Mouse (Mus musculus) layer of hippocampus, postnatal 36 days (tissue): Measurements from ENCODE around the gene Tcte2. TPM values are rescaled to one million over a fixed set of nuclear protein-coding genes. Genes with fewer than 3 reads are reported as not detected.

Source experiments
- DNase-seq, 2 experiments: peaks; one replicate each; pipeline ENCODE4 v3.0.0; 2022
- total RNA-seq, 2 experiments: library from RNA; stranded (reverse); gene quantifications; 2 replicates each; pipeline ENCODE4 v1.2.3; 2021

Tcte2 gene
- total RNA-seq, 2 experiments from 2014 or later, result 19.1 to 21.4 TPM

DNA sequence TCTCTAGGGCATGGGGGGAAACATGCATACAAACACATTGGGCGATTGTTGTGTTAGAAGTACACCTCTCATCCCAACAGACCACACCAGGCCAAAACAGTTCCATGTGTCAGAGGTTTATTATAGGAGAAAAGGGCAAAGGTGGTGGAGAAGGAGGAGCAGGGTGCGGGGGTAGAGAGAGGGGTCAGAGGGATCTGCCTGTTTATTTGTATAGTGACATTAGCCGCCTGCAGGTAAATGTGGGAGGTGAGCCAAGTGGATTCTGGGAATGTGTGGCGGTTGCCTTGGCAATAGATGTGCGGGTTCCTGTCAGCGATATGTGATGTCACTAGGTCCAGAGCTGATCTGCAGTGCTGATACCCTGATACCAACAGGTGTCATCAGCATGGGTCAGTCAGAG is 45.3 kb downstream of the Tcte2 start:
- no peak for DNase-seq

DNA sequence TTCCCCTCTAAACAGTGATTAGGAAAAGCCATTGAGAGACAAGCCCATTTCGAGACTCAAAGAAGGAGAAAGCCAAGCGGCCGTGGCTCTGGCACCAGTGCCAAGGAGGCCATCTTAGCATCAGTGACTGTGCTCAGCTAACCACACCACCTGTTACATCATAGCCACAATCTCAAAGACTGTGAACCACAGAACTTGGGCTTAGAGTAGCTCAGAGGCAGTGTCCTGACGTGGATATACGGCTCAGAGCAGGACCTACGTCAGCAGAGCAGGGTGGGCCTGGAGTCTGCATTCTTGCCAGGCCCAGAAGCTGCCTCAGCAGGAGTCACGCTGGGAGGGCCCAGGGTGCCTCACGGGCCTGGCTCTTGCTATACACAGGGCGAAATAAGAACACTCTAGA is 46.1 kb downstream of the Tcte2 start:
- no peak for DNase-seq

DNA sequence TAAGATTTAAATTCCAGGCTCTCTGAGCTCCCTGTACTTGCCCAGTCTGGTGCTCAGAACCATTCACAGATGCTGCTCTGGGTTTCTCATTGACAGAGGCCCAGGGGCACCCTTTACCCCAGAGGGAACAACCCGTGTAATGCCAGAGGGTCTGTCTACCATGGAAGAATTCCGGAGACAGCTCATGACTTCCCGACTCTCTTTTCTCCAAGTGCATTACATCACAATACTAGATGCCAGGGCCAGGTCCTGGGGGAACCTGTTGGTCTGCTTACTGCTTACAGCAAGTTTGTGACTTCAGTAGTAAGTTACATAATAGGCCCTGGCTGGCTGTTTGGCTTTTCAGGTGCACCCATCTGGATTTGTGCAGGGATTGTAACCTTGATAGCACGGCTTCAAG is 47.0 kb downstream of the Tcte2 start:
- no peak for DNase-seq

DNA sequence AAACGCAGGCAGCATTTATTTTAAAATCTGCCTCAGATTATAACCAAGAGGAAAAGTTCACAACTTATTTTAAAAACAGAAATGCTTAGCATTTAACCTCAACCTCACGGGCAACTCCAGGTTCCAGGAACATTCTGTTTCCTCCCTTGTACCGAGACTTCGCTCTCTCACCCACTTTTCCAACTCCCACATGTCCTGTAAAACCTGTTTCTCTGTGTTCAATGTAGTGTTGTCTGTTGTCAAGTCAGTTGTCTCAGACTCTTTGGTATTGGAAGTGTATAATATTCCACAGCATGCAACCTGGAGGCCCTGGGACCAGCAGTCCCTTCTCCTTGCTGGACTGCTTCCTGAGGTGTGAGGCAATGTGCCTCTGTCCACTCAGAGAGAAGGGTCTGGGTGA is 47.5 kb downstream of the Tcte2 start:
- DNase-seq, result no peak

DNA sequence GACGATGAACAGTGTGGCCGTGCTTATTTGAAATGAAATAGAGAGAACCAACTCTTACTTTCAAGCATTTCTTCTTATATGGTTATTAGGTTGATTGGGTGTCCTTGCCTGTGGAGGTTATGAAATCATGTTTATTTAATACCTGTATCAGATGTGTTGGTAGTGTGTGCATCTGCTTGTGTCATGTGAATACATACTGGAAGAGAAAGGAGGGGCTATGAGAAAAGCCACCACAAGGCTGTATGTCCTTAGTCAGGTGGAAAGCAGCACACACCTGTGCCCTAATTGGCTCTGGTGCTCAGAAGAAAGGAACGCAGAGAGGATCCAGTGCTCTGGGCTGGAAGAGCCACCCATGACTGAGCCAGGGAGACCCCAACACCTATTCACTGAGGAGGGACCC is 49.1 kb downstream of the Tcte2 start:
- DNase-seq, result no peak

DNA sequence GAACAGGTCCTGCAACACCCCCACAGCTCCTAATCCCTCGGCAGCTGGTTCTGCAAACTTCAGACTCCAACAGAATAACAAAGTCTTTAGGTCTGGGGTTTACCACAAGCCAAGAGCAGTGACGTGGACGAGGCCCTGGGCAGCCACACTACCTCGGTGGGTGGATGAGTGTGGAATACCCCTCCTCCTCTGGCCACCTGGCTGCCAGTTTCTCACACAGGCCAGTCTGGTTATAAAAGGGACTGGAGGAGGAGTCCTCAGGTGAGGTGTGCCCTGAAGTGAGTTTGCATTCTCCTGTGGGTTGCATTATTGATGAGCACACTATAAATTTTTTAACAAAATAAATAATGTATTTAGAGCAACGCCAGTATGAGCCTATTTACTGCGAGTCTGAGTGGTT is 49.5 kb downstream of the Tcte2 start:
- DNase-seq, result no peak

DNA sequence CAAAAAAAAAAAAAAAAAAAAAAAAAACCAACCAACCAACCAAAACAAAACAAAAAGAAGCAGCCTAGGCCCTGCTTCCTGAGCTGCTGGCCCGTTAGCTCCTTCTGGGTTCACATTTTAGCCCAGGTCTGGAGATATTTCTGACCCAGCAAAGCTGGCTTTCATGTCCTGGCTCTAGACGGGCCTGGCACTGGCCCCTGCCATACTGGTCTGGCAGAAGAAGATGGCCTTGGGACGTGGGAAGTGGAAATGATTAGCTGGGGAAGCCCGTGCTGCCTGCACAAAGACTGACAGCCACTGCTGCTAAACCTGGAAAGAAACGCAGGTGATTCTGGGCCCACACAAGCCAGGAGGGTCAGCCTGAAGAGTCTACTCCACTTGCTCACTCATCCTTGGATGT is 50.5 kb downstream of the Tcte2 start:
- DNase-seq, result no peak

DNA sequence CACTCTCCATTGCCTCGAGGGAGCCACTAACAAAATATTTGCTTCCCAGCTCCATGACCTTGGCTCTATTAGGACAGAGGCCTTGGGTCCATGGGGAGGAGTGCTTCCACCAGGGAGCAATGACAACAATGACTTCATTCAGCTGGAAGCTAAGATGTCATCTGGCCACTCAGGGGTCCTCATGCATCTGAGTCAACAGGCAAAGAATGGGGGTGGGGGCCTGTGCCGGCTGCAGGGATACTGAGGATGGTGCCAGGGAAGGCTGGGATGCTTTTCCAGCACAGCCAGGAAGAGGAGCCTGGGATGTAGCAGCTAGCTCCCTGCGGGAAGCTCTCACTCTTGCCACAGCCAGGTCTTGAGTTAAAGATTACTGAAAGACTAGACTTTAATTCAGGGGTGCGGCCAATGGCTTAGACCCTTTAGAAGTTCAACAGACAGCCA is 56.1 kb downstream of the Tcte2 start:
- DNase-seq, result no peak

DNA sequence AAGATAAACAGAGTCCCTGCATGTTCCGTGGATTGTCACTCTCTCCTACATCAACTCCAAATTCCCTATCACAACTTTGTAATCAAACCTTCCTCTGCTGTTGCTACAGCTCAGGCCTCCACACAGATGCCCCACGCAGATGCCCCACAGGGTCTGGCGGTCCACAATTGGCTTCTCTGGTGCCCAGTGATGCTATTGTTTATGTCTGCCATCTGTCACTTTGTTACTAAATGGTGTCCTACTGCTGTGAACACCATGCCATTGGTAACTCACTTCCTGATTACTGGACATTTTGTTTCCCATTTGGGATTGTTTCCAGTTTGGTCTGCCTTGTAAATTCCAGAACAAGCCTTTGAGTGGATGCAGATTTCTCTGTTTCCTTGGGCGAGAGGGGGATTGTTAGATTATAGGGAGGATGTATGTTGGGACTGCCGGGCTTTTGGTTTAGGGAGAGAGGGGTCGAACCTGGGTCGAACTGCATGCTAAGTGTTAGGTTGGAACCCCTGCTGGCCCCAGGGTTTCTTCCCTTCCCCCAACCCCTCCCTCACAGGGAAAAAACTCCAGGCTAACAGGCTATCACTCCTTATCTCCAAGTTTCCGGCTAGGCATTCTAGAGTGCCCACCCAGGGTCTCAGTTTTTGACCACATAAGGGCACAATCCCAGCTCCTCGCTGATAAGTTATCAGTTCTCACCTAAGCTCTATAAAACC is 57.9 kb downstream of the Tcte2 start:
- DNase-seq, result no peak

DNA sequence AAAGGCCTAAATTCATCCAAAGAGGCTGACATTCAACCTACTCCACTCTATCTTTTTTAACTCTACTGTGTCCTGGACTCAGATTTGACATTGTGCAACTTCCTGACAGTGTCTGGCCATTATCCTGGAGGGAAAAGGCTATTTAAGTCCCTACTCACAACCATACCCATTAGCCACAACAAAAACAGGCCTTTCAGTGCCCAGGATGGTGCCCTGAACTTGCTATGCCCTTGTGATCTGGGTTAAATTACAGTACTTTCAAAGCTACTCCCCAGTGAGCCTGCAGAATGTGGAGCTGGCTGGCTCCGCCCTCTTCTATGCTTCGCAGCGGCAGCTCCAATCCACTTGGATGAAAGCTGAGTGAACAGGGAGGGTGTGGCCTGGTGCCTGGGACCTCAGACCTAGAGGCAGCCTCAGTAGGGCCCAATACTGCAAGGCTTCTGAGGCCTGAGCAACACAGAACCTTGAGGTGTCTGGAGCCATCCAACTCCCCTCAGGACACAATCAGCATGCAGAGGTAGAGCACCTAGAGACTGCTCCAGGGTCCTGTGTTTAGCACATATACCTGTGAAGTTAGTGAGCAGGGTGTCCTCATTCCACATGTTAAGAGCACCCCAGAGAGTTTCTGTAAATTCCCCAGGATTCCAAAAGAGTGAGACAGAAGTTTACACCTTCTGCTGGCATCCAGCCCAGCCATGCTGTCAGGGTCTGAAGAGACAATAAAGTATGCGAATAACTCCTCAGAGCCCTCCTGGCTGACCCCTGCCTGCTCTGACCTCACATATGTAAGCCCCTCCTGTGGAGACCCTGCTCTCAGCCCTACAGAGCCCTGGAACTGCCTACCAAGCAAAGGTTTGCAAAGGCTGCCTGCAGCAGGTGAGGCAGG is 61.3 kb downstream of the Tcte2 start:
- DNase-seq, result no peak

DNA sequence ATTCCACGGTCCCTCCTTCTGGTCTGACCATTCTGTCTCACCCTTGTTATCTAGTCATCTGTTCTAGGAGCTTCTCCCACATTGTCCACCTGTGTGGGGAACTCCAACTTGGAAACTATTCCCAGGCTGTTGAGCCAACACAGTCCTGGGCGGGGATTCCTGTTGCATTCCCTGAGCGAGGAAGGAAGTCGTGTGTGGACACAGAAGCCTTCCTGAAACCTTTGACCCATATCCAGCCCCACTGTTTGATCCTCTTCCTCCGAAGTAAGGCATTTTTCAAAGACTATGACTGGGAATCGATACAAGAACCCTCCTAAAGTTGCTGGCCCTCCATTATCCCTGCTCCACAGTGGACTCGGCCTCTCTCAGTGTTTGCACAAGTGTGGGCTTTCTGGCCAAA is 61.9 kb downstream of the Tcte2 start:
- DNase-seq, result no peak

DNA sequence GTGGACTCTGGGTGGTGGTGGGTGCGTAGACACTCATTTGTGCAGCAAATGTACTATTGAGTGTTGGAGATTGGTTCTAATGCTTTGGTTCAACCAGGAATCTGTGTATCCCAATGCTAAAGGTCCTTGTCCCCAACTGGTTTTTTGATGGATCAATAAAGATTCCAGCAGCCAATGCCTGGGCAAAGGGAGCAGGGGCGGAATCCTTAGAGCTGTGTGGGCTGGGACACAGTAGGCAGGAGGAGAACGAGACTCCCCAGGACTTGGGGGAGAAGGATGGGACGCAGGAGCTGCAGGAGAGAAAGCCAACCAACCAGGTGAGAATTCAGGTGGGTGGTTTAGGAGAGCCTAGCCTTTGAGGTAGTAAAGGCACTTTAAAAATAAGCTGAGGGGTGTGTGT is 63.4 kb downstream of the Tcte2 start:
- DNase-seq, result no peak

DNA sequence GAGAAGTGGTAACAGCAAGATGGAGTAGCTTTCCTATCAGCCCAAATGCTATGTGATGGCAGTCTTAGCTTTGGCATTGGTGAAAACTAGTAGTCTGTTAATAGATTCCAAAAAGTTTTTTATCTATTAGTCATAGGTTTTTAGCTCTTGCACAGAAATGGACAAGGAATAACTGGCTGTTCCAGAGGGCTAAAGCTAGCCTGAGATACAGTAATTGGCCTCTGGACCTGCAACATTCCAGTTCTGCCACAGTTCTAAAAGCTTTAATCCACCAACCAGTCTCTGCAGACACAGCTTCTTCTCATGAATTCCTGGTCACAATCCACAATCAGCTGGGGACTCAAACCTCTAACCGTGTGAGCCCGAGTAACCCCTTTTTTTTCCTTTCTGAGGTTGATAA is 64.0 kb downstream of the Tcte2 start:
- no peak for DNase-seq

DNA sequence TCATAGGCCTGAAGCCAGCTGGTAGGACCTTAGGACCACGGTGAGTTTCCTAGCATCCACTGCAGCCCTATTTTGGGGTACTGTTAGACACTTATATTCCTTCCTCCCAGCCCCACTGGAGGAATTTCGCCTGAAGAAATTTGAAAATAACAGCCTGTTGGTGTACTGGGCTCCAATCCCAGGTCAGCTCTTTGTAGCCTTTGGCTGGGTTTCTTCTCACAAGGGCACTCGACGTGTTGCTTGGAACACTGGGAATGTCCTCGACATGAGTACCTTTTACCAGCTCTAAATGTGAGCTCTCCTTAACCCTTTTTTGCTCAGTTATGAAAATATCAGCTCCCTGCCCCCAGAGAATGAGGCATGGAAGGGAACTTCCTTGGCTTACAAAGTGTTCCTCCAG is 65.7 kb downstream of the Tcte2 start:
- DNase-seq, result no peak

DNA sequence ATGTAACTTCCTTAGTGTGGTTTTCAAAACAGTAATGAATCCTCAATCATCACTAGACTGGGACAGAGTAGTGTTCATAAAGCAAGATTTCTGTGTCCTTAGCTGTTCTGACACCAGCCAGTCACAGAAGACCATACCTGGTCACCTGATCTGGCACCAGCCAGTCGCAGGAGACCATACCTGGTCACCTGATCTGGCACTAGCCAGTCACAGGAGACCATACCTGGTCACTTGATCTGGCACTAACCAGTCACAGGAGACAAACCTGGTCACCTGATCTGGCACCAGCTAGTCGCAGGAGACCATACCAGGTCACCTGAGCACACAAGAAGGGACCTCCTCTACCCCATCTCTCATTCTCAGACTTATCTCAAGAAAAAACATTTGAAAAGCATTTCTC is 66.4 kb downstream of the Tcte2 start:
- no peak for DNase-seq

DNA sequence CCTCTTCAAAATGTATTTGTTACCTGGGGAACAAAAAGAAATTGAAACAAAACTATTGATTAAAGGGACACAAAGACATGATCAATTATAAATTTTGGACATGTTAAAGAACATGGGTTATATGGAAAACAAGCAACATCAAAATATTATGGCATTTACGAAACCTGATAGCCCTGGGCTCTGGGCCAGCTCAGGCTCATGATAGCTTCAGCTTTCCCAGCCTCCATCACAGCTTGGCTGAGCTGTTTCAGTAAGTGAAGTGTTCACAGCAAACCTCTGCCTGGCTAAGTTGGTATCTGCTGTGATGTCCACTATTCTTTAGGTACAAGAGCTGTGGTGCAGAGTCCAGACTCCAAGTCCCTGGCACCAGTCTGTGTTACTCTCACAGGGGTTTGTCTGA is 67.4 kb downstream of the Tcte2 start:
- no peak for DNase-seq

DNA sequence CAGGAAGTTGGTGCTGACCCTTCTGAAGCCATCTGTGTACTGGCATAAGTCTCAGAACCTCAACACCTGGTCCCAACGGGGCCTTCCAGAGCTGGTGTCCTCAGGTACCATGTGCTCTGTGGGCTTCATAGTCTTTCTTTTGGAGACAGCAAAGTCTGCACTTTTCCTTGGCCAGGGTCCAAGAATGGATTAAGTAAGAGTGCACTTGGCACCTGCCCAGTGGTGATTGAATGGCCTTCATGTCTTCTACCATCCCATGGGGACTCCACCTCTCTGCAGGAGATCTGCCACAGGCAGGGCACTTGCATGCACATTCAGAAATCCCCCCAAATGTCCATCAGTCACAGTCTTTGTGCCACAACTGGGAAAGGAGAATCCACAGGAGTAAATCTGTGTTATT is 74.0 kb downstream of the Tcte2 start:
- no peak for DNase-seq

DNA sequence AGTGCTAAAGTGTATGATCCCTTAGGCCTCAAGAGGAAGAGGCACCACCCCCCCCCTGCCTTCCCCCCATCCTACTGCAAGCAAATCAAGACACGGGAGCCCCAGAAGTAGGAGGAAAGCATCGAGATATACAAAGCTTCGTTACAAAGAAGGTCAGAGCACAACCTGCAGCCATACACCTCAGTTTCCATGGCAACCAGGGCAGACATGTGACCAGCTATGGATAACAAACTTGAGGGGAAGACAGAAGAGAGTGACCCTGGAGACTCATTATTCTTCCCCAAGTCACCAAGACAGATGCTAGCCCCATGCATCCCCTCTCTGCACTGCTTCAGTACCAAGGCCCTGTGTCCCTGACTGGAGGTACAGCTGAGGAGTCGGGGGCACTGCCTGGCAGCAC is 74.5 kb downstream of the Tcte2 start:
- no peak for DNase-seq

DNA sequence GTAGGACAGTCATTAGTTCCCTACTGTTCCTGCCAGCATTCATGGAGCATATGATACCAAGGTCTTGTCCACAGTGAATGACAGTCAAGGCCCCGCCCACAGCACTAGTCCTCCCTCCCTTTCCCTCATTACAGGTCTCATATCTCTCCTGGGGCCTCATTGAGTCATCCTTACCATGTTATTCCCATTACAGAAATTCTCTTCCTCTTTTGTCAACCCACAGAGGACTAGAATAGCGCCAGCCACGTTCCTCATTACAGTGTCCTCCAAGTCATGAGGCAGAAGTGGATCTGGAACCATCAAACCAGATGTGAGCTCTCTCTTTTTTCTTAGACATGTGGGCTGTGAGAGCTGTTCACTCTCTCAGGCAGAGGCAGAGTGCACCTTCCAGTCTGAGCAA is 76.0 kb downstream of the Tcte2 start:
- DNase-seq, result no peak

DNA sequence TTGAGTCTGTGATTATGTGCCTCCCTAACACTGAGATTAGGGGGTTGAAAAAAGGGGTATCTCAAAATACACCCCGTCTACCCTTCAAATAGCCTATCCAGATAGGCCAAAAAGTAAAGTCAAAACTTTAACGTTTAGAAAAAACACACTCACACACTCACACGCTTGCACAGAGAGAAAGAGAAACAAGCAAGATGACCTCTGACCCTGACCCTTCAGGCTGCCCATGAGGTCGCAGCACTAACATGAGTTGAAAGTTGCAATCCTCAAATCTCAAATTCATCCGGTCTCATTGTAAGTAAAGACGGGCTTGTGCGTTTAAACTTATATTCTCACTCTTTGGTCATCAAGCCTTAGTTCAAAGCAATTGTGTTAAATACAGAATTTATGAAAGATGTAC is 77.4 kb downstream of the Tcte2 start:
- no peak for DNase-seq

DNA sequence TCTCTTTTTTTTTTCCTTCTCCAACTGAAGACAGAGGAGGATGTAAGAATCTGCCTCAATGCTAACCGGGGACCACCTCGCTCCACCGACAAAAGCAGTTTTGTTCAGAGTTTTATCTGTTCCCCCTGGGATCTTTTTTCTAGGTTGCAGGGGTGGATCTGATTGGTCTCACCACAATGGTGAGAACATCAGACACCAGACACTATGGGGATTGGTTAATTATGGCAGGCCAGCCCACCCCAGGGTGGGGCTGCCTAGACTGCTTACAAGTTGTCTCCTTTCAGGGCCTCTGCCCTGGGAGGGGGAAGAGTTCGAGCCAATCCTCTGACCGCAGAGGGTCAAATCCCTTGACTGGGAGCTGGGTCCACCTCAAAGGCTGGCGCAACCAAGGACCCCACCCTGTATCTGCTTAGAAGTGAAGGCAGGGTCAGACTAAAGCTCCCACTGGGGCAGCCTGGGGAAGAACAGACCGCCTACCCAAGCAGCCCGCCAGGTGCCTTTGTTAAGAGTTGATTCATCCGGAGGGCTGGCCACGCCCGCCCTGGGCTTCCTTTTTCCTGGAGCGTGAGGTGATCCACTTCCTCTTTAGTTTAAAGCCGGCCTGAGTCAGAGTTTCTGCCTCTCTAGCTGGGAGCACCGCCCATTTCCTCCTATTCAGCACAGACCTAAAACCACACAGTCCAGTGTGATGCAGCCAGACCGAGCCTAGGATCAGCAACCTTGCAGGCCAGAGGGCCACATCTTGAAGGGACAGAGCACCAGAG is 78.0 kb downstream of the Tcte2 start:
- no peak for DNase-seq

DNA sequence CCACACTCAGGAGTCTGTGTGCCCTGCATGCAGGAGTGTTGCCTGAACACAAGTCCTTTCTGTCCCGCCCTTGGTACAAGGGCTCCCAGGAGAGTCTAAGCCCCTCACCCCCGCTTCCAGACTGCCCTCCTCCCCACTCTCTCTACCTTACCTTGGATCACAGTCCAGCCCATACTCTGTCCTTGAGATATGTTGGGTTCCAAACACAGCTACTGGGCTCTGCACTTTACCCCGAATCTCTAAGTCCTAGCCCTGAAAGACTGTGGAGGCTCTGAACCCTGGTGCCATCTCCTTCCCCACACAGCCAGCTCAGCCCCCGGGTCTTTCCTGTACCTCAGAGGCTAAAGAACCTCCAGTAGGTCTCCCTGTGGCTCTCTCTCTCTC is 78.6 kb downstream of the Tcte2 start:
- DNase-seq, result no peak

DNA sequence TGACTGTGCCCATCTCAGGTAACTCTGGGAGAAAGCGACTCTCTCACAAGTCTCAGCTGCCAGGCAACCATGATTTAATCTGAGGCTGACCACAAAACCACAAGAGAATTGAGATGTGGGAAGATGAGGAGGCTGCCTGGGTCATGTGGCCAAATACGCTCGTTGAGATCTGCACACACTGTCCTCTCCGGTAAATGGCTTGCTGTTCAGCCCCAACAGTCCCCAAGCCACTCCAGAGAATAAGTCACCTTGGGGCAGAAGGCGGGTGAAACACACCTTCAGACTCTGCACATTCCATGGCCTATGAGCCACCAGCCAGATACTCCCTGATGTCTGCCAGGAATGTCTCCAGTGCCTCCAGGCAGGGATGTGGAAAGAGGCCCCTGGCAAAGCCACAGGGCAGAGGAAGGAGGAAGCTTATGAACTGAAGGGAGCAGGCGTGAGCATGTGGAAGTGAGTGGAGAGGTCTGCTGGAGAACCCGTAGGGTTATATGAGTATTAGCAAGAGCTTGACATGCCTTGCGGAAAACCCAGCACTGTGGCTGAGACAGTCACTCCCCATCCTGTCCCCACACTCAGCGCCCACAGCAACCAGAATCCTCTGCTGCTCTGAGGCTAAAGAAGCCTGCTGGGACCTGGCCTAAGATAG is 79.1 kb downstream of the Tcte2 start:
- no peak for DNase-seq
